Mouse (Mus musculus): ENCODE measurements around the gene Lnx1. TPM values are rescaled to one million over a fixed set of nuclear protein-coding genes. Genes with fewer than 3 reads are reported as not detected.

Lnx1 gene
- polyA plus RNA-seq, 1 experiment, result 0.05 TPM

- Histone ChIP-seq H3ac (ENCODE audit: control insufficient read depth, insufficient read length) (no peak overlapping the region), H3K36me3 (ENCODE audit: control insufficient read depth, insufficient read depth) (no peaks in the 10 kb centered on the region), H3K27me3 (ENCODE audit: control insufficient read depth, insufficient read depth, insufficient read length) (no peaks in the 10 kb centered on the region), H3K4me2 (ENCODE audit: low read depth) (peak overlapping the region; percentile 30), H3K79me2 (ENCODE audit: control insufficient read depth, insufficient read depth) (no peaks in the 10 kb centered on the region), H3K4me3 (no peak overlapping the region)
- no peak for TF ChIP-seq CEBPB (IDR thresholded peaks at IDR 0.05; ENCODE audit: insufficient read depth, poor library complexity, severe bottlenecking)
Observed at GRCm38 (mm10) chr5:74632369-74633114, 70.2 kb downstream of the Lnx1 start.

- no peak for TF ChIP-seq REST (IDR thresholded peaks at IDR 0.05; ENCODE audit: insufficient read depth, insufficient read length)
- TF ChIP-seq TCF3 (IDR thresholded peaks at IDR 0.05; ENCODE audit: insufficient read length, low read depth), result no peak
- no peak for TF ChIP-seq POLR2AphosphoS2 (IDR thresholded peaks at IDR 0.05; ENCODE audit: insufficient read length, low read depth)
- TF ChIP-seq TCF12 (IDR thresholded peaks at IDR 0.05; ENCODE audit: insufficient read depth, poor library complexity, severe bottlenecking), result no peak
- TF ChIP-seq MAX (IDR thresholded peaks at IDR 0.05; ENCODE audit: low read depth), result no peak
- TF ChIP-seq MYOG (IDR thresholded peaks at IDR 0.05; ENCODE audit: control insufficient read depth in 1 of 3, insufficient read depth in 1 of 3, insufficient read length in 2 of 3, low read depth in 2 of 3), result no peak
- TF ChIP-seq E2F4 (IDR thresholded peaks at IDR 0.05; ENCODE audit: insufficient read depth), result no peak
- no peak for TF ChIP-seq SRF (IDR thresholded peaks at IDR 0.05; ENCODE audit: control insufficient read depth, insufficient read length, low read depth)
- TF ChIP-seq POLR2A (IDR thresholded peaks at IDR 0.05; ENCODE audit: insufficient read length, low read depth), result no peak
- no peak for TF ChIP-seq USF1 (IDR thresholded peaks at IDR 0.05; ENCODE audit: low read depth)
- TF ChIP-seq MYOD1 (IDR thresholded peaks at IDR 0.05; ENCODE audit: control insufficient read depth in 1 of 3, insufficient read length in 2 of 3, low read depth in 2 of 3), result no peak
- TF ChIP-seq CEBPB (IDR thresholded peaks at IDR 0.05; ENCODE audit: insufficient read depth, poor library complexity, severe bottlenecking), result no peak
- H3K79me2 ChIP-seq (ENCODE audit: control insufficient read depth, insufficient read depth), result no peaks in the 10 kb centered on the region
- no peak overlapping the region for H3K4me2 ChIP-seq (ENCODE audit: low read depth)
- no peak overlapping the region for H3K4me3 ChIP-seq
- no peaks in the 10 kb centered on the region for H3K27me3 ChIP-seq (ENCODE audit: control insufficient read depth, insufficient read depth, insufficient read length)
- no peaks in the 10 kb centered on the region for H3K36me3 ChIP-seq (ENCODE audit: control insufficient read depth, insufficient read depth)
- no peak overlapping the region for H3ac ChIP-seq (ENCODE audit: control insufficient read depth, insufficient read length)
Observed at GRCm38 (mm10) chr5:74628001-74628400, 74.7 kb downstream of the Lnx1 start.

- Histone ChIP-seq H3ac (ENCODE audit: control insufficient read depth, insufficient read length) (no peak overlapping the region), H3K79me2 (ENCODE audit: control insufficient read depth, insufficient read depth) (no peaks in the 10 kb centered on the region), H3K27me3 (ENCODE audit: control insufficient read depth, insufficient read depth, insufficient read length) (no peaks in the 10 kb centered on the region), H3K4me3 (no peak overlapping the region), H3K36me3 (ENCODE audit: control insufficient read depth, insufficient read depth) (no peaks in the 10 kb centered on the region), H3K4me2 (ENCODE audit: low read depth) (no peak overlapping the region)
- TF ChIP-seq TCF3 (IDR thresholded peaks at IDR 0.05; ENCODE audit: insufficient read length, low read depth) (no peak), MAX (IDR thresholded peaks at IDR 0.05; ENCODE audit: low read depth) (no peak), E2F4 (IDR thresholded peaks at IDR 0.05; ENCODE audit: insufficient read depth) (no peak), REST (IDR thresholded peaks at IDR 0.05; ENCODE audit: insufficient read depth, insufficient read length) (no peak), POLR2AphosphoS2 (IDR thresholded peaks at IDR 0.05; ENCODE audit: insufficient read length, low read depth) (no peak), POLR2A (IDR thresholded peaks at IDR 0.05; ENCODE audit: insufficient read length, low read depth) (no peak), TCF12 (IDR thresholded peaks at IDR 0.05; ENCODE audit: insufficient read depth, poor library complexity, severe bottlenecking) (no peak), CEBPB (IDR thresholded peaks at IDR 0.05; ENCODE audit: insufficient read depth, poor library complexity, severe bottlenecking) (no peak), USF1 (IDR thresholded peaks at IDR 0.05; ENCODE audit: low read depth) (no peak), SRF (IDR thresholded peaks at IDR 0.05; ENCODE audit: control insufficient read depth, insufficient read length, low read depth) (no peak), MYOG (IDR thresholded peaks at IDR 0.05; ENCODE audit: control insufficient read depth in 1 of 3, insufficient read depth in 1 of 3, insufficient read length in 2 of 3, low read depth in 2 of 3) (no peak), MYOD1 (IDR thresholded peaks at IDR 0.05; ENCODE audit: control insufficient read depth in 1 of 3, insufficient read length in 2 of 3, low read depth in 2 of 3) (no peak)
Observed at GRCm38 (mm10) chr5:74624385-74624784, 78.3 kb downstream of the Lnx1 start.

- no peaks in the 10 kb centered on the region for H3K27me3 ChIP-seq (ENCODE audit: control insufficient read depth, insufficient read depth, insufficient read length)
- H3K4me3 ChIP-seq, result no peak overlapping the region
- no peaks in the 10 kb centered on the region for H3K79me2 ChIP-seq (ENCODE audit: control insufficient read depth, insufficient read depth)
- TF ChIP-seq POLR2AphosphoS2 (IDR thresholded peaks at IDR 0.05; ENCODE audit: insufficient read length, low read depth) (no peak), MAX (IDR thresholded peaks at IDR 0.05; ENCODE audit: low read depth) (no peak), CEBPB (IDR thresholded peaks at IDR 0.05; ENCODE audit: insufficient read depth, poor library complexity, severe bottlenecking) (no peak), USF1 (IDR thresholded peaks at IDR 0.05; ENCODE audit: low read depth) (no peak), TCF12 (IDR thresholded peaks at IDR 0.05; ENCODE audit: insufficient read depth, poor library complexity, severe bottlenecking) (no peak), E2F4 (IDR thresholded peaks at IDR 0.05; ENCODE audit: insufficient read depth) (no peak), REST (IDR thresholded peaks at IDR 0.05; ENCODE audit: insufficient read depth, insufficient read length) (no peak), POLR2A (IDR thresholded peaks at IDR 0.05; ENCODE audit: insufficient read length, low read depth) (no peak), MYOD1 (IDR thresholded peaks at IDR 0.05; ENCODE audit: control insufficient read depth in 1 of 3, insufficient read length in 2 of 3, low read depth in 2 of 3) (no peak), MYOG (IDR thresholded peaks at IDR 0.05; ENCODE audit: control insufficient read depth in 1 of 3, insufficient read depth in 1 of 3, insufficient read length in 2 of 3, low read depth in 2 of 3) (no peak), SRF (IDR thresholded peaks at IDR 0.05; ENCODE audit: control insufficient read depth, insufficient read length, low read depth) (no peak), TCF3 (IDR thresholded peaks at IDR 0.05; ENCODE audit: insufficient read length, low read depth) (no peak)
- H3K36me3 ChIP-seq (ENCODE audit: control insufficient read depth, insufficient read depth), result no peaks in the 10 kb centered on the region
- no peak overlapping the region for H3K4me2 ChIP-seq (ENCODE audit: low read depth)
- H3ac ChIP-seq (ENCODE audit: control insufficient read depth, insufficient read length), result no peak overlapping the region
Observed at GRCm38 (mm10) chr5:74623316-74624000, 79.3 kb downstream of the Lnx1 start.

Measured in myocyte (in vitro differentiated cells).